Mouse (Mus musculus) midbrain, postnatal 0 days (tissue): Measurements from ENCODE around the gene Gfod2. TPM values are rescaled to one million over a fixed set of nuclear protein-coding genes. Genes with fewer than 3 reads are reported as not detected.

Experiments
- ATAC-seq: fragments of 200-750 bp; cut with Nextera tagmentation; 2 replicates; pipeline ENCODE4 v1.8.0; 2017; ENCODE audit warnings: moderate number of reproducible peaks, mild to moderate bottlenecking, moderate TSS enrichment, moderate library complexity; ENCODE audit not compliant: low FRiP score
- DNase-seq: peaks from one replicate; pipeline ENCODE4 v3.0.0-alpha.2; 2015; ENCODE audit warnings: low spot score
- H3K27ac ChIP-seq: fragments of 300-500 bp; sonication (generic); 2 replicates; pipeline ENCODE4 v1.5.1; 2014; ENCODE audit warnings: low read depth, mild to moderate bottlenecking, low read length, mixed read lengths
- H3K27me3 ChIP-seq: fragments of 300-500 bp; sonication (generic); 2 replicates; pipeline ENCODE4 v1.6.1; 2014; ENCODE audit warnings: low read length, control low read depth, mixed read lengths; ENCODE audit not compliant: insufficient read depth
- H3K36me3 ChIP-seq: fragments of 300-500 bp; sonication (generic); 2 replicates; pipeline ENCODE4 v1.6.1; 2014; ENCODE audit warnings: low read length, control low read depth, mixed read lengths; ENCODE audit not compliant: insufficient read depth
- H3K4me1 ChIP-seq: fragments of 300-500 bp; sonication (generic); 2 replicates; pipeline ENCODE4 v1.6.1; 2014; ENCODE audit warnings: mild to moderate bottlenecking, control low read depth, antibody characterized with exemption, low read length, mixed read lengths; ENCODE audit not compliant: insufficient read depth
- H3K4me2 ChIP-seq: fragments of 300-500 bp; sonication (generic); 2 replicates; pipeline ENCODE4 v1.6.1; 2014; ENCODE audit warnings: low read depth, mild to moderate bottlenecking, low read length, mixed read lengths; ENCODE audit not compliant: poor library complexity, severe bottlenecking
- H3K4me3 ChIP-seq: fragments of 300-500 bp; sonication (generic); 2 replicates; pipeline ENCODE4 v1.5.1; 2014; ENCODE audit warnings: low read depth, mild to moderate bottlenecking, low read length, moderate library complexity
- H3K9ac ChIP-seq: fragments of 300-500 bp; sonication (generic); replicated peaks from 2 replicates; pipeline ENCODE4 v1.6.1; 2014; ENCODE audit warnings: mild to moderate bottlenecking, low read length, moderate library complexity, mixed read lengths; ENCODE audit not compliant: poor library complexity, severe bottlenecking
- H3K9me3 ChIP-seq: fragments of 300-500 bp; sonication (generic); 2 replicates; pipeline ENCODE4 v1.6.1; 2016; ENCODE audit warnings: low read length, control low read depth
- CTCF ChIP-seq: IDR thresholded peaks from 2 replicates; pipeline ENCODE4 v1.5.1; 2016; ENCODE audit warnings: antibody characterized with exemption, mild to moderate bottlenecking
- WGBS: fragments of 180-500 bp; shearing (Covaris S2); extraction: QIAGEN DNeasy Blood & Tissue Kit; methylation state at CpG from one replicate; pipeline ENCODE4 v1.1.7; 2014; 5-methylcytosine and 5-hydroxymethylcytosine counted together
- polyA plus RNA-seq: library from polyadenylated mRNA; unstranded; fragments of >200 nt; fragmentation: Nextera tagmentation; extraction: Ambion mirVana; gene quantifications from 2 replicates; pipeline ENCODE4 v1.2.1, GENCODE M21; 2015
- total RNA-seq: library from RNA; depleted of rRNA; stranded (reverse); fragments of >200 nt; gene quantifications from 2 replicates; pipeline ENCODE4 v1.2.3, GENCODE M21; 2014

Gene Gfod2
- total and polyA plus RNA-seq, 2 experiments from 2014 or later: 64.7 to 67.9 TPM

DNA sequence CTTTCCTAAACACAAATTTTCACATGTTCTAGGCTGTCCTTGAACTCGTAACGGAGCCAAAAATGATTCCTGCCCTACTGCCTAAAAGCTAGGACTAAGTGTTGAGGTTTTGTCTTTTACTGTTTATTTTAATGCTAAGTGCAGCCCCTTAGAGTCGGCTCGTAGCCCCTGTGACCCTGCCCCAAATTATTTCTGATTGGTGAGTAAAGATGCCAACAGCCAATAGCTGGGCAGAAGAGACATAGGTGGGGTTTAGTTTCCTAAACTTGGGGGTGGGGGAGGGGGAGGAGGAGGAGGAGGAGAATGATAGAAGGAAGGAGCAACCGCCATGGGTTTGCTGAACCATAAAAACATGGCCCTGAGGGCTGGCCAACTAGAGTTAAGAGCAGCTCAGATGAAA, 32.7 kb downstream of the Gfod2 start:
- Histone ChIP-seq H3K9ac (no peak overlapping the region), H3K4me3 (no peak overlapping the region), H3K27ac (no peak overlapping the region), H3K27me3 (no peaks in the 10 kb centered on the region), H3K4me1 (no peaks in the 10 kb centered on the region), H3K9me3 (no peaks in the 10 kb centered on the region), H3K36me3 (peaks cover 30% of the 10 kb centered on the region), H3K4me2 (no peak overlapping the region)
- 87% methylated on average over 5 of the region's 5 CpGs for WGBS
- TF ChIP-seq CTCF: no peak
- DNase-seq (no peak), ATAC-seq (no peak)

DNA sequence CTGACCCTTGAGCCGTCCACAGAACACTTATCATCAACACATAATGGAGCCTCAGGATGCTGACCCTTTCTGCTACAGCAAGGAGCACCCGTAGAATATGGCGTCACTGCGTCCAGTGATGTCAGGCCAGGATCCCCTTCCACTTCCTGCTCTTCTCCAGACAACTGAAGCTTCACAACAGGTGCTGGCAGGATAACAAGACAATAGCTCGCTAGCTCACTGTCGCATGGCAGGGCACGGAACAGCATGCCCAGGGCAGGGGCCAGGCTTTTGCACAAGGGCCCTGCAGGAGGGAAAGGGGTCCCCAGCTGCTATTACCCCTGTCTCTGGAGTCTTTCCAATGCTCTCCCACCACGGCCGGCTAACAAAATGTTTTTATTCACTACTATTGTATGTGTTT, 35.6 kb downstream of the Gfod2 start:
- Histone ChIP-seq H3K27ac (no peak overlapping the region), H3K4me3 (no peak overlapping the region), H3K4me1 (no peaks in the 10 kb centered on the region), H3K9ac (no peak overlapping the region), H3K27me3 (no peaks in the 10 kb centered on the region), H3K9me3 (no peaks in the 10 kb centered on the region), H3K36me3 (peaks cover 26% of the 10 kb centered on the region), H3K4me2 (no peak overlapping the region)
- ATAC-seq: no peak
- WGBS: 94% methylated on average over 9 of the region's 9 CpGs
- TF ChIP-seq CTCF: no peak
- no peak for DNase-seq

DNA sequence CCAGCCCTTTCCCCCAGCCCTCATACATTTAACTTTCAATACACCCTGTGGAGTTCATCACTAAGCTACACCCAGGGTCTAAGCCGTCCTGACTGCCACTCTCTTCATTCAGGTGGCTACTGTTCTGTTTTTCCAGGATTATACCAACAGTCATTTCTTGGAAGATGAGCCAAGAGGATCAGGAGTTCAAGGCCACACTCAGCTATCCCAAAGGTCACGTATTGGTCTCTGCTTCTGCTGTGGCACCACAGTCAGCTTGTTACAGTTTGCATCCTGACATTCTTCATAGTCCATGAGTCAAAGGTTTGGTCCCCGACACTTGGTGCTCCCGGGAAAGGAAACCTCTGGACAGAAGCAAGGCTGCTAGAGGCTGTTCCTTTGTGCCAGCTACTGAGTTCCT, 38.8 kb downstream of the Gfod2 start:
- H3K4me3 ChIP-seq: no peak overlapping the region
- H3K27ac ChIP-seq: no peak overlapping the region
- no peaks in the 10 kb centered on the region for H3K27me3 ChIP-seq
- H3K9ac ChIP-seq: no peak overlapping the region
- H3K36me3 ChIP-seq: peaks cover 17% of the 10 kb centered on the region
- TF ChIP-seq CTCF: no peak
- H3K9me3 ChIP-seq: no peaks in the 10 kb centered on the region
- no peak for ATAC-seq
- H3K4me2 ChIP-seq: no peak overlapping the region
- H3K4me1 ChIP-seq: no peaks in the 10 kb centered on the region
- no peak for DNase-seq
- 91% methylated on average over 4 of the region's 4 CpGs for WGBS

DNA sequence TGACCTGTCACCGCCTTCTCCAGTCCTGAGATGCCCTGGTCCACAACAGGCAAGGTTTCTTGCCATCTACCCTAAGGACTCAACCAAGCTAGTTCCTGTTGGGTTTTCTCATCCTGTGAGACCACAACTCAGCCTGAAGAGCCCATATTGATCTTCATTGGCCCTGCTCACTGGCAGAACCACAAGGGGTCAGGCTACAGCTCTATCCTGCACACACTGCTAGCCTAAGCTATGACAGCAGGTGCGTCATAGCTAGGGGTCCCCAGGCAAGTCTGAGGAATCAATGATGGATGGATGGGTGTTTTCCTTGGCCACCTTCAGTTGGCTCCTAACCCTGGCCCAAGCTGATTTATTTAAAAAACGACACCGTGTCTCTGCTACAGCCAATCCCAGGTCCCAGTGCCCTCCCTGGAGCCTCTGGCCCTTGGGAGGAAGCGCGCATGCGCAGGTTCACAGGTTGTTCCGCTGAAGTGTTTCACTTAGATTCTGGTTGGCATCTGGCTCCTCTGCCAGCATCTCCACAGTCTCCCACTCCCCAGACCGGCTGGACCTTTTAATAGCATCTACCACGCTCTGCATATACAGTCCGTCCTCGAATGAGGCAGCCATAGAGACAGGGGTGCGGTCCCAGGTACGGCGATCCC, 42.0 kb downstream of the Gfod2 start:
- Histone ChIP-seq H3K36me3 (peaks cover 10% of the 10 kb centered on the region), H3K27ac (no peak overlapping the region), H3K4me3 (no peak overlapping the region), H3K4me1 (no peaks in the 10 kb centered on the region), H3K9me3 (no peaks in the 10 kb centered on the region), H3K27me3 (no peaks in the 10 kb centered on the region), H3K9ac (no peak overlapping the region), H3K4me2 (no peak overlapping the region)
- TF ChIP-seq CTCF: peak; percentile 29
- DNase-seq (no peak), ATAC-seq (no peak)
- 95% methylated on average over 15 of the region's 15 CpGs for WGBS

DNA sequence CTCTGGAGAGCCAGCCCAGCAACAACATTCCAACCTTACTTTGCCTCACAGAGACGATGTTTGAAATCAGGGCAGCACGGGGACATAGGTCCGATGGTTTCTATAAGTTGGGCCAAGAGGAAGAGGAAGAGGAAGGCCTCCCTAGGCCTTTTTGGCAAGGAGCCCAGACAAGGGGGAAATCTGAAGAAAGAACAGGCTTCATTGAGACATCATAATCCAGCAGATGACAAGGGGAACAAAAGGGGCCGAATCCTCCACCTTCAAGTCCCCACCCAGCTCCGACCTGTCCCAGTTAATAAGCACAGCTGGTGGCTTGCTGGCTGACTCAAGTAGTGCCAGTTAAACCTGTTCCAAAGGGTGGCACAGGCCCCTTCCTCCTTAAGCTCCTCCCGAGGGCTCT, 43.4 kb downstream of the Gfod2 start:
- no peaks in the 10 kb centered on the region for H3K4me1 ChIP-seq
- no peak overlapping the region for H3K27ac ChIP-seq
- no peak overlapping the region for H3K4me3 ChIP-seq
- H3K9ac ChIP-seq: no peak overlapping the region
- ATAC-seq (no peak), DNase-seq (no peak)
- H3K9me3 ChIP-seq: no peaks in the 10 kb centered on the region
- H3K36me3 ChIP-seq: peaks cover 10% of the 10 kb centered on the region
- H3K27me3 ChIP-seq: no peaks in the 10 kb centered on the region
- H3K4me2 ChIP-seq: no peak overlapping the region
- TF ChIP-seq CTCF: no peak
- 59% methylated on average over 6 of the region's 6 CpGs for WGBS

DNA sequence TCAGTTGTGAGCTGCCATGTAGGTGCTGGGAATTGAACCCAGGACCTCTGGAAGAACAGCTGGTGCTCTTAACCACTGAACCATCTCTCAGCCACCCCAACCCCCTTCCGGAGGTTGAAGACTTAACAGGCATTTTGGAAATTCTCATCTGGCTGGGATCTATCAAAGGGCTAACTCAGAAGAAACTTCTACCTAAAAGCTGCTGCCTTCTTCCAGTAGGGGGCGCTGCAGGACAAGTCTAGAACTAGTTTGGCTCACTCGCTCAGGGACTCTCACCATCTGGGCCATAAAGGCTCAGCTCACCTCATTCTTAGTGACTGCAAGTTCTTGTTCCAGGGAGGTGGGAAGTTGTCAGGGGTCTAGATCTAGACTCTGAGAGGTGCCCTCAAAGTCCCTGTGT, 44.3 kb downstream of the Gfod2 start:
- TF ChIP-seq CTCF: peak; percentile 85
- H3K4me2 ChIP-seq: no peak overlapping the region
- 5% methylated on average over 3 of the region's 3 CpGs for WGBS
- no peaks in the 10 kb centered on the region for H3K9me3 ChIP-seq
- no peaks in the 10 kb centered on the region for H3K27me3 ChIP-seq
- DNase-seq: peak; percentile 90
- H3K4me3 ChIP-seq: no peak overlapping the region
- no peak for ATAC-seq
- no peak overlapping the region for H3K27ac ChIP-seq
- peaks cover 10% of the 10 kb centered on the region for H3K36me3 ChIP-seq
- no peaks in the 10 kb centered on the region for H3K4me1 ChIP-seq
- no peak overlapping the region for H3K9ac ChIP-seq
